ENCODE assay signal across 14 mouse cellular contexts in genomic region chr19:14776791-14777190, GRCm38 (mm10).
DNase-seq lines count a peak whose midpoint lies in the region; ATAC-seq lines count a peak whose summit lies in the region.
"Had no signal": no experiment of that assay in that cellular context is flagged by ENCODE, and none has a peak within 500 bp of the region (broad histone marks: within the 10 kb centered on the region; RNA-seq: fewer than 3 reads in every experiment).

No protein-coding gene starts in this region.

- peak overlapping the region; percentile 30 for H3K4me2 ChIP-seq in forebrain, embryonic 13.5 days
- H3K4me2 ChIP-seq in hindbrain, embryonic 15.5 days = peak overlapping the region; percentile 33
- H3K4me2 ChIP-seq in neural tube, embryonic 15.5 days = peak overlapping the region; percentile 43
- no peak overlapping the region for H3K4me2 ChIP-seq in liver, embryonic 12.5 days
- H3K4me2 ChIP-seq: lung, embryonic 14.5 days had no signal

- WGBS in forebrain, embryonic 13.5 days = 11% methylated on average over 5 of the region's 5 CpGs
- WGBS in hindbrain, embryonic 15.5 days = 25% methylated on average over 5 of the region's 5 CpGs
- WGBS in neural tube, embryonic 15.5 days = 24% methylated on average over 5 of the region's 5 CpGs
- WGBS in liver, embryonic 12.5 days (ENCODE audit: insufficient replicate concordance) = 58% methylated on average over 5 of the region's 5 CpGs

- H3K4me3 ChIP-seq in forebrain, embryonic 13.5 days = no peak overlapping the region
- H3K4me3 ChIP-seq in hindbrain, embryonic 15.5 days = no peak overlapping the region
- no peak overlapping the region for H3K4me3 ChIP-seq in neural tube, embryonic 15.5 days (replicated peaks)
- no peak overlapping the region for H3K4me3 ChIP-seq in liver, embryonic 12.5 days
- H3K4me3 ChIP-seq: erythroblast, embryonic 14.5 days; heart, embryonic 12.5 days had no signal

- peaks cover 22% of the 10 kb centered on the region; the same call in 1 of the 2 replicates for H3K27me3 ChIP-seq in forebrain, embryonic 13.5 days
- peaks cover 5% of the 10 kb centered on the region; the same call in 1 of the 2 replicates for H3K27me3 ChIP-seq in hindbrain, embryonic 15.5 days
- no peaks in the 10 kb centered on the region for H3K27me3 ChIP-seq in neural tube, embryonic 15.5 days (replicated peaks)
- H3K27me3 ChIP-seq in liver, embryonic 12.5 days (replicated peaks) = no peaks in the 10 kb centered on the region; the same call in 1 of the 2 replicates

- peaks cover 16% of the 10 kb centered on the region for H3K4me1 ChIP-seq in forebrain, embryonic 13.5 days
- H3K4me1 ChIP-seq in hindbrain, embryonic 15.5 days (replicated peaks) = peaks cover 10% of the 10 kb centered on the region
- peaks cover 14% of the 10 kb centered on the region for H3K4me1 ChIP-seq in neural tube, embryonic 15.5 days
- no peaks in the 10 kb centered on the region for H3K4me1 ChIP-seq in liver, embryonic 12.5 days

- peak; percentile 34 for DNase-seq in retina, postnatal 1 day
- DNase-seq in retina, embryonic 14.5 days (ENCODE audit: low spot score) = no peak
- no peak for DNase-seq in adrenal gland, adult (ENCODE audit: inconsistent age in 2 of 2, low spot score in 1 of 2)
- DNase-seq: adrenal gland, postnatal 25 days; heart, postnatal 36 days; kidney, adult 11 months; kidney, postnatal 36 days had no signal

- ATAC-seq in forebrain, embryonic 13.5 days = peak; percentile 46
- ATAC-seq in hindbrain, embryonic 15.5 days (ENCODE audit: low FRiP score, low read depth) = no peak
- no peak for ATAC-seq in neural tube, embryonic 15.5 days (ENCODE audit: low FRiP score)
- ATAC-seq in liver, embryonic 12.5 days = no peak

- H3K27ac ChIP-seq in forebrain, embryonic 13.5 days = peak overlapping the region; percentile 57; the same call in 1 of the 2 replicates
- H3K27ac ChIP-seq in hindbrain, embryonic 15.5 days (replicated peaks) = no peak overlapping the region
- H3K27ac ChIP-seq in neural tube, embryonic 15.5 days (replicated peaks) = no peak overlapping the region
- H3K27ac ChIP-seq in liver, embryonic 12.5 days = no peak overlapping the region

- H3K9ac ChIP-seq in forebrain, embryonic 13.5 days = no peak overlapping the region
- no peak overlapping the region for H3K9ac ChIP-seq in hindbrain, embryonic 15.5 days
- no peak overlapping the region for H3K9ac ChIP-seq in neural tube, embryonic 15.5 days (replicated peaks)
- H3K9ac ChIP-seq in liver, embryonic 12.5 days = no peak overlapping the region
- H3K9ac ChIP-seq: heart, embryonic 12.5 days; lung, embryonic 14.5 days had no signal

- no peaks in the 10 kb centered on the region for H3K9me3 ChIP-seq in forebrain, embryonic 13.5 days (replicated peaks)
- no peaks in the 10 kb centered on the region for H3K9me3 ChIP-seq in hindbrain, embryonic 15.5 days
- H3K9me3 ChIP-seq in neural tube, embryonic 15.5 days (replicated peaks) = no peaks in the 10 kb centered on the region
- H3K9me3 ChIP-seq in liver, embryonic 12.5 days (replicated peaks) = no peaks in the 10 kb centered on the region
- H3K9me3 ChIP-seq: heart, embryonic 12.5 days had no signal

- H3K36me3 ChIP-seq in forebrain, embryonic 13.5 days (ENCODE audit: poor library complexity, severe bottlenecking) = no peaks in the 10 kb centered on the region
- no peaks in the 10 kb centered on the region for H3K36me3 ChIP-seq in hindbrain, embryonic 15.5 days
- no peaks in the 10 kb centered on the region for H3K36me3 ChIP-seq in neural tube, embryonic 15.5 days
- no peaks in the 10 kb centered on the region for H3K36me3 ChIP-seq in liver, embryonic 12.5 days
- H3K36me3 ChIP-seq: heart, embryonic 12.5 days had no signal
